Mouse (Mus musculus): ENCODE data around the gene Gabrb2. TPM values are rescaled to one million over a fixed set of nuclear protein-coding genes. Genes with fewer than 3 reads are reported as not detected.

The Gabrb2 gene
- polyA plus RNA-seq, 1 experiment = not detected

GRCm38 (mm10) chr11:42528226-42528881, 108.8 kb downstream of the Gabrb2 start:
- TF ChIP-seq POLR2A (IDR thresholded peaks at IDR 0.05; ENCODE audit: borderline replicate concordance, low read depth, low read length) = no peak
- no peak for TF ChIP-seq CTCF (IDR thresholded peaks at IDR 0.05; ENCODE audit: low read depth, low read length)
- Histone ChIP-seq H3K4me3 (ENCODE audit: insufficient read depth, low read length) (no peak overlapping the region), H3K27ac (ENCODE audit: insufficient read depth, low read depth, low read length) (no peak overlapping the region), H3K4me1 (ENCODE audit: control insufficient read depth, insufficient read depth, low read length) (no peaks in the 10 kb centered on the region)

- H3K4me3 ChIP-seq (ENCODE audit: insufficient read depth, low read length) = no peak overlapping the region
- no peak overlapping the region for H3K27ac ChIP-seq (ENCODE audit: insufficient read depth, low read depth, low read length)
- TF ChIP-seq POLR2A (IDR thresholded peaks at IDR 0.05; ENCODE audit: borderline replicate concordance, low read depth, low read length) (no peak), CTCF (IDR thresholded peaks at IDR 0.05; ENCODE audit: low read depth, low read length) (no peak)
- no peaks in the 10 kb centered on the region for H3K4me1 ChIP-seq (ENCODE audit: control insufficient read depth, insufficient read depth, low read length)
Measured at GRCm38 (mm10) chr11:42532577-42532976, 113.0 kb downstream of the Gabrb2 start.

DNA sequence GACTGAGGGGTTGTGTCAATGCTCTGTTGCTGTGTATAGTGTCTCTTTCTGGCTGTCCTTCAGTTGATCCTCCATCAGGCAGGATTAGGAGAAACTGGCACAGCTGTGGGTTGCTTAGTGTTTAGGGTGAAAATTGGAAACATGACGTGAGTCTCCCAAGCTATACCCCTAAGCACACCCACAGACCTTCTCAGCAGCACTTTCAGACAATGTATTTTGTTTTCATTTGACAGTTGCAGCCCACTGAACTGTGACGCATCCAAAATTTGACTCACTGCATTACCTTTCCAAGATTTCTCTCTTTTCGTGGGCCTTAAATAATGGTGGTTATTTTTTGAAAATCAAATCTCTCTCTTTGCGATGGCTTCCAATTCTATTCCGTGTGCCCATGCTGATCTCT, 115.7 kb downstream of the Gabrb2 start:
- TF ChIP-seq CTCF (IDR thresholded peaks at IDR 0.05; ENCODE audit: low read depth, low read length) (no peak), POLR2A (IDR thresholded peaks at IDR 0.05; ENCODE audit: borderline replicate concordance, low read depth, low read length) (no peak)
- Histone ChIP-seq H3K4me3 (ENCODE audit: insufficient read depth, low read length) (no peak overlapping the region), H3K4me1 (ENCODE audit: control insufficient read depth, insufficient read depth, low read length) (no peaks in the 10 kb centered on the region), H3K27ac (ENCODE audit: insufficient read depth, low read depth, low read length) (no peak overlapping the region)

- H3K27ac ChIP-seq (ENCODE audit: insufficient read depth, low read depth, low read length) = no peak overlapping the region
- TF ChIP-seq CTCF (IDR thresholded peaks at IDR 0.05; ENCODE audit: low read depth, low read length) (no peak), POLR2A (IDR thresholded peaks at IDR 0.05; ENCODE audit: borderline replicate concordance, low read depth, low read length) (no peak)
- no peaks in the 10 kb centered on the region for H3K4me1 ChIP-seq (ENCODE audit: control insufficient read depth, insufficient read depth, low read length)
- no peak overlapping the region for H3K4me3 ChIP-seq (ENCODE audit: insufficient read depth, low read length)
Measured at GRCm38 (mm10) chr11:42535861-42536260, 116.3 kb downstream of the Gabrb2 start.

- H3K27ac ChIP-seq (ENCODE audit: insufficient read depth, low read depth, low read length) = no peak overlapping the region
- no peak overlapping the region for H3K4me3 ChIP-seq (ENCODE audit: insufficient read depth, low read length)
- TF ChIP-seq POLR2A (IDR thresholded peaks at IDR 0.05; ENCODE audit: borderline replicate concordance, low read depth, low read length) (no peak), CTCF (IDR thresholded peaks at IDR 0.05; ENCODE audit: low read depth, low read length) (no peak)
- no peaks in the 10 kb centered on the region for H3K4me1 ChIP-seq (ENCODE audit: control insufficient read depth, insufficient read depth, low read length)
Measured at GRCm38 (mm10) chr11:42542861-42543260, 123.3 kb downstream of the Gabrb2 start.

GRCm38 (mm10) chr11:42566023-42566422, 146.5 kb downstream of the Gabrb2 start:
- Histone ChIP-seq H3K27ac (ENCODE audit: insufficient read depth, low read depth, low read length) (no peak overlapping the region), H3K4me1 (ENCODE audit: control insufficient read depth, insufficient read depth, low read length) (no peaks in the 10 kb centered on the region), H3K4me3 (ENCODE audit: insufficient read depth, low read length) (no peak overlapping the region)
- TF ChIP-seq POLR2A (IDR thresholded peaks at IDR 0.05; ENCODE audit: borderline replicate concordance, low read depth, low read length) = no peak

DNA sequence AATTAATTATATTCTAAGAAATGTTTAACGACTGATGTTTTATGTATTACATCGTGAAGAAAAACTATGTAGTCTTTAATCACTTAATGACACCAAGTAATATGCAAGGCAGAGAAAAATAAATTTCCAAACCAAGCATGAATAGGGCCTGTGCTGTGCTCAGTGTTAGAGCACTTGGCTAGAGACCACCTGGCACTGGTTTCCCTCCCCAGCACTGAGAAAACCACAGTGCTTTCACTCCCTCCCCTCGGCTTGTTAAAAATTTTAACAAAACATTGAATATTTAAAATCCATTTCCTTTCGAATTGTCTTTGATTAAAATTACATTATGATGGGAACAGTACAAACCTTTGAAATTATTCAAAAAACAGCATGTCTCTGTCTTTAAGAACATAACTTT, 151.9 kb downstream of the Gabrb2 start:
- H3K4me1 ChIP-seq (ENCODE audit: control insufficient read depth, insufficient read depth, low read length) = no peaks in the 10 kb centered on the region
- H3K27ac ChIP-seq (ENCODE audit: insufficient read depth, low read depth, low read length) = no peak overlapping the region
- no peak overlapping the region for H3K4me3 ChIP-seq (ENCODE audit: insufficient read depth, low read length)
- TF ChIP-seq POLR2A (IDR thresholded peaks at IDR 0.05; ENCODE audit: borderline replicate concordance, low read depth, low read length) (no peak), CTCF (IDR thresholded peaks at IDR 0.05; ENCODE audit: low read depth, low read length) (no peak)

GRCm38 (mm10) chr11:42575146-42575873, 155.8 kb downstream of the Gabrb2 start:
- no peak overlapping the region for H3K27ac ChIP-seq (ENCODE audit: insufficient read depth, low read depth, low read length)

DNA sequence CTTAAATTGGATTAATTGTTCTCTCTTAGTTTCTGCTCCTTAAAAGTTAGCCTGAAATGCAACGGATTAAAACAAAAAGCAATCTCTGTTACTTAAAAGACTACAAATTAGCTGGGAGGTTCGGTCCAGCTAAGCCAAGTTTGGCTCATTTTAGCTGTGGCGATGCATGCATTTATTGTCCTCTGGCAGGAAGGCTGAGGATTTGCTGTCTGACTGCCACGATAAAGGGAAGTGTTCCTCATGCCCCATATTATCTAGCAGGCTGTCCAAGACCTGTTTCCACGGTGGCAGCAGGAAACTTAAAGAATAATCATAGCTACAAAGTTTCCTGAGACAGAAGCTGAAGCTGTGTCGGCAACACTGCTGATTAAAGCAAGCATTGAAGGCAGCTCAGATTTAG, 160.2 kb downstream of the Gabrb2 start:
- Histone ChIP-seq H3K27ac (ENCODE audit: insufficient read depth, low read depth, low read length) (no peak overlapping the region), H3K4me3 (ENCODE audit: insufficient read depth, low read length) (no peak overlapping the region), H3K4me1 (ENCODE audit: control insufficient read depth, insufficient read depth, low read length) (no peaks in the 10 kb centered on the region)
- TF ChIP-seq POLR2A (IDR thresholded peaks at IDR 0.05; ENCODE audit: borderline replicate concordance, low read depth, low read length) = no peak
- TF ChIP-seq CTCF (IDR thresholded peaks at IDR 0.05; ENCODE audit: low read depth, low read length) = no peak

More at GRCm38 (mm10) chr11:42575146-42575873, 155.8 kb downstream of the Gabrb2 start:
- Histone ChIP-seq H3K4me3 (ENCODE audit: insufficient read depth, low read length) (no peak overlapping the region), H3K4me1 (ENCODE audit: control insufficient read depth, insufficient read depth, low read length) (no peaks in the 10 kb centered on the region)
- no peak for TF ChIP-seq POLR2A (IDR thresholded peaks at IDR 0.05; ENCODE audit: borderline replicate concordance, low read depth, low read length)
- no peak for TF ChIP-seq CTCF (IDR thresholded peaks at IDR 0.05; ENCODE audit: low read depth, low read length)

DNA sequence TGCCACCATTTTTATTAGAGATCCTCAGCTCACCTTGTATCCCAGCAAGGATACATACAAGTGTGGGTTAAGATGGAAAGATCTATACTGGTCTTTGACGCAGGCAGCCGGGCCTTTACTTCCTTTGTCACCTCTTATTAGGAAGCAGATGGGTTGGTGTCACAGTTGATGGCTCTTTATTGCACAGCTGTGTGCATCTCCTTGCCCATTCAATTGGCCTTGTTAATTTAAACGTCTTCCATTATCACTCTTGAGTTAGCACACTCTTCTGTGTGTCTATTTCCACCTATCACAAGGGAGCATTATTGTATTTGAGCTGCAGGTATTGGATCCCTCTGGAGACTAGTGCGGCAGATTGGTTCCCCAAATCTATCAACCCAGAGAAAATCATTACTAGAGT, 161.6 kb downstream of the Gabrb2 start:
- Histone ChIP-seq H3K27ac (ENCODE audit: insufficient read depth, low read depth, low read length) (no peak overlapping the region), H3K4me3 (ENCODE audit: insufficient read depth, low read length) (no peak overlapping the region), H3K4me1 (ENCODE audit: control insufficient read depth, insufficient read depth, low read length) (no peaks in the 10 kb centered on the region)
- TF ChIP-seq POLR2A (IDR thresholded peaks at IDR 0.05; ENCODE audit: borderline replicate concordance, low read depth, low read length) (no peak), CTCF (IDR thresholded peaks at IDR 0.05; ENCODE audit: low read depth, low read length) (no peak)

All from bone marrow macrophage, adult 2 months (primary cell).